8 mouse cellular contexts compared by ENCODE assay signal in the genomic region with DNA sequence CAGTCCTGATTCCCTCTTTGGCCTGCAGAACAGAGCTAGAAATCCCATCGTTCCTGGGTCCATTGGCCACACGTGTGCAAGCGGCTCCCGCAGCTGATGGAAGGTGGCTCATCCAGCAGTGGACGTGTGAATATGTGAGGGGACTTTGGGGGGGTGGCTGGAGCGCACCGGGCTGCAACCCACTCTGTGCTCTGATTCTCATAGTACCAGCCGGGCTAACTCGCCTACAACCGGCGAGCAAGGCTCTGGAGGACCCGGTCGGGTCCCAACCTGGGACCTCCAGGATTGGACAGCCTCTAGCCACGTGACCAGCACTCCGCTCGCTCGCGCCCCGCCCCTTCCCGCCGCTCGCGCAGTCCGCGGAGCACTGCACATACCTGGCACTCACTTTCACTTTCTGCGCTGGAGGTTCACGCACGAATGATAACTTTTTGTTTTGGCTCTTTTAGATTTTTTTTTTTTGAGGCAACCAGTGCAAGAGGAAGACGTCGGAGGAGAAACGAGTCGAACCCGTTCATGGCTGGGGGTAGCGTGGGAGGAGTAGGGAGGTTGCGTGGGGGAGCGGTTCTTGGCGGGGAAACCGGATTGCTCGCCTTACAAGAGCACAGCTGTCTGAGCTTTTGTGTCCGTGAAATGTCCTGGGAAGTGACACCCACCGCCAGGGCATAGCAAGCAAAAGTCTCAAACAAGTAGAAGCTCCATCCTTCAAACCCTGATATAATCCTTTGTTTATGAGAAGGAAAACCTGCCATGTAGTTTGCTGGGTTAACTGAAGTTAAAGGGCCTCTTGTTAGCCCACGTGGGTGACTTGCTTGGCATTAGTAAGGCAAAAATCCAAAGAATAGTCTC. TPM values are rescaled to one million over a fixed set of nuclear protein-coding genes. Genes with fewer than 3 reads are reported as not detected.
A peak's percentile ranks its signal among the peaks of the same experiment; 100 is the strongest.
DNase-seq lines count a peak whose midpoint lies in the region; ATAC-seq and TF ChIP-seq lines count a peak whose summit lies in the region.

No protein-coding gene starts in this region.

- peak overlapping the region; percentile 72 for H3K4me3 ChIP-seq in G1E (ENCODE audit: low read depth, low read length)
- peak overlapping the region; percentile 55 for H3K4me3 ChIP-seq in forebrain, embryonic 15.5 days
- H3K4me3 ChIP-seq in lung, embryonic 14.5 days (ENCODE audit: low read depth, low read length), result peak overlapping the region; percentile 54

- peaks cover 29% of the 10 kb centered on the region for H3K4me1 ChIP-seq in G1E (ENCODE audit: insufficient read depth, low read depth, low read length)
- peaks cover 20% of the 10 kb centered on the region for H3K4me1 ChIP-seq in forebrain, embryonic 15.5 days
- peaks cover 6% of the 10 kb centered on the region; the same call in 1 of the 2 replicates for H3K4me1 ChIP-seq in lung, embryonic 14.5 days (ENCODE audit: insufficient read depth)

- ATAC-seq in G1E (ENCODE audit: extremely low read depth, insufficient number of reproducible peaks, low FRiP score, poor library complexity, severe bottlenecking), result peak; percentile 66
- peak; percentile 99 for ATAC-seq in forebrain, embryonic 15.5 days (replicated peaks)
- ATAC-seq in lung, embryonic 14.5 days (ENCODE audit: insufficient read depth), result peak; percentile 99
- ATAC-seq in neutrophil, adult 5-6 weeks (ENCODE audit: extremely low read depth, insufficient number of reproducible peaks, low FRiP score, poor library complexity, severe bottlenecking), result peak; percentile 91

- no peaks in the 10 kb centered on the region for H3K36me3 ChIP-seq in G1E (replicated peaks)
- no peaks in the 10 kb centered on the region for H3K36me3 ChIP-seq in forebrain, embryonic 15.5 days
- H3K36me3 ChIP-seq in lung, embryonic 14.5 days (ENCODE audit: insufficient read depth), result no peaks in the 10 kb centered on the region

- intact Hi-C loops in heart, postnatal 25 days (cut with DNase I), result loop anchor here (2.0 kb wide), 1 partner anchor 71 kb away; no protein-coding TSS in a partner anchor

- H3K27me3 ChIP-seq in G1E (ENCODE audit: insufficient read depth, low read length), result peaks cover 7% of the 10 kb centered on the region; the same call in 1 of the 2 replicates
- H3K27me3 ChIP-seq in forebrain, embryonic 15.5 days, result peaks cover 69% of the 10 kb centered on the region
- H3K27me3 ChIP-seq in lung, embryonic 14.5 days (ENCODE audit: insufficient read depth, low read length), result peaks cover 47% of the 10 kb centered on the region

- DNase-seq in G1E (ENCODE audit: low spot score), result peak; percentile 85
- peak; percentile 9 for DNase-seq in cerebellum, adult 11-12 months
- peak; percentile 68 for DNase-seq in heart, postnatal 25 days (ENCODE audit: low spot score)
- DNase-seq in layer of hippocampus, adult 18-20 months (ENCODE audit: low spot score in 2 of 2), result peak; percentile 11 to 39
- peak; percentile 94 for DNase-seq in lung, embryonic 14.5 days
- peak; percentile 80 to 81 for DNase-seq in thymus, adult 18-20 months

- H3K27ac ChIP-seq in forebrain, embryonic 15.5 days (replicated peaks), result no peak overlapping the region
- no peak overlapping the region for H3K27ac ChIP-seq in lung, embryonic 14.5 days (ENCODE audit: low read depth)

- peak overlapping the region; percentile 20 for H3K9ac ChIP-seq in forebrain, embryonic 15.5 days (replicated peaks)
- peak overlapping the region; percentile 57 for H3K9ac ChIP-seq in lung, embryonic 14.5 days

- WGBS in forebrain, embryonic 15.5 days, result under 1% methylated on average over 42 of the region's 42 CpGs
- WGBS in lung, embryonic 14.5 days, result under 1% methylated on average over 42 of the region's 42 CpGs

- H3K4me2 ChIP-seq in forebrain, embryonic 15.5 days (replicated peaks), result peak overlapping the region; percentile 95
- peak overlapping the region; percentile 78 for H3K4me2 ChIP-seq in lung, embryonic 14.5 days

- no peak for TF ChIP-seq CTCF in G1E (IDR thresholded peaks at IDR 0.05; ENCODE audit: low read depth, low read length)
- TF ChIP-seq CTCF in lung, embryonic 14.5 days (IDR thresholded peaks at IDR 0.05; ENCODE audit: low read depth), result no peak

- no peaks in the 10 kb centered on the region for H3K9me3 ChIP-seq in G1E (replicated peaks)
- H3K9me3 ChIP-seq in forebrain, embryonic 15.5 days, result no peaks in the 10 kb centered on the region
- no peaks in the 10 kb centered on the region for H3K9me3 ChIP-seq in lung, embryonic 14.5 days (ENCODE audit: low read depth, low read length)

RNA-seq across cellular contexts. Expression of gene Prdm1, which starts 1.1 kb away (rescaled TPM):
- total RNA-seq in G1E (2014; fragmentation: Nextera tagmentation), result 27.7 and 29.1 TPM in 2 replicates
- 7.7 and 10.7 TPM in 2 replicates for total RNA-seq in G1E (2017)
- 8.8 and 8.9 TPM in 2 replicates for polyA plus RNA-seq in G1E (2012)
- polyA plus RNA-seq in forebrain, embryonic 15.5 days (2015; fragmentation: Nextera tagmentation; extraction: Ambion mirVana), result 0.45 and 0.47 TPM in 2 replicates
- total RNA-seq in heart, postnatal 25 days (2021), result 1 to 10 TPM; 1.8 to 2.9 TPM
- under 1 TPM; 0.47 to 0.61 TPM for total RNA-seq in layer of hippocampus, adult 18-20 months (2021)
- polyA plus RNA-seq in lung, embryonic 14.5 days (2014; fragmentation: Nextera tagmentation; extraction: Ambion mirVana), result 2.6 and 2.7 TPM in 2 replicates
- 1.7 and 1.8 TPM in 2 replicates for total RNA-seq in neutrophil, adult 5-6 weeks (2017)

Comparison
In these comparisons a context has a peak if more than half of its experiments do, and no peak if none do; other contexts are left out.
1. DNase-seq: peak in every context shown above with its lines; median percentile 94 in lung, embryonic 14.5 days; 85 in G1E; 80 in thymus, adult 18-20 months; 68 in heart, postnatal 25 days; 25 in layer of hippocampus, adult 18-20 months; 9 in cerebellum, adult 11-12 months.